Mouse (Mus musculus) intestine, postnatal 0 days (tissue): ENCODE results near the gene Atxn1. TPM values are rescaled to one million over a fixed set of nuclear protein-coding genes. Genes with fewer than 3 reads are reported as not detected.

Source experiments
- ATAC-seq: fragments of 200-750 bp; cut with Nextera tagmentation; 2 replicates; pipeline ENCODE4 v1.8.0; 2017; ENCODE audit warnings: mild to moderate bottlenecking, moderate TSS enrichment, moderate library complexity
- H3K27ac ChIP-seq: fragments of 300-500 bp; sonication (generic); 2 replicates; pipeline ENCODE4 v1.5.1; 2014; ENCODE audit warnings: mild to moderate bottlenecking, low read depth, low read length, moderate library complexity
- H3K27me3 ChIP-seq: fragments of 300-500 bp; sonication (generic); replicated peaks from 2 replicates; pipeline ENCODE4 v1.6.1; 2014; ENCODE audit warnings: low read length, mixed read lengths; ENCODE audit not compliant: control insufficient read depth, insufficient read depth
- H3K36me3 ChIP-seq: fragments of 300-500 bp; sonication (generic); 2 replicates; pipeline ENCODE4 v1.6.1; 2014; ENCODE audit warnings: mild to moderate bottlenecking, moderate library complexity; ENCODE audit not compliant: control insufficient read depth, insufficient read depth
- H3K4me1 ChIP-seq: fragments of 300-500 bp; sonication (generic); replicated peaks from 2 replicates; pipeline ENCODE4 v1.6.1; 2014; ENCODE audit warnings: antibody characterized with exemption, low read length, mixed read lengths; ENCODE audit not compliant: control insufficient read depth, insufficient read depth
- H3K4me2 ChIP-seq: fragments of 300-500 bp; sonication (generic); replicated peaks from 2 replicates; pipeline ENCODE4 v1.6.1; 2014; ENCODE audit warnings: low read depth, mild to moderate bottlenecking, moderate library complexity
- H3K4me3 ChIP-seq: fragments of 300-500 bp; sonication (generic); 2 replicates; pipeline ENCODE4 v1.5.1; 2014; ENCODE audit warnings: low read depth, low read length
- H3K9ac ChIP-seq: fragments of 300-500 bp; sonication (generic); 2 replicates; pipeline ENCODE4 v1.6.1; 2014; ENCODE audit warnings: mild to moderate bottlenecking, low read depth, low read length
- H3K9me3 ChIP-seq: fragments of 300-500 bp; sonication (generic); 2 replicates; pipeline ENCODE4 v1.6.1; 2016; ENCODE audit warnings: mixed run types; ENCODE audit not compliant: control insufficient read depth
- CTCF ChIP-seq: sonication (generic); IDR thresholded peaks from 2 replicates; pipeline ENCODE4 v1.5.1; 2016; ENCODE audit warnings: low read depth, mild to moderate bottlenecking, control low read depth, antibody characterized with exemption, moderate library complexity
- WGBS: fragments of 180-500 bp; shearing (Covaris S2); extraction: QIAGEN DNeasy Blood & Tissue Kit; methylation state at CpG from one replicate; pipeline ENCODE4 v1.1.7; 2014; 5-methylcytosine and 5-hydroxymethylcytosine counted together
- polyA plus RNA-seq: library from polyadenylated mRNA; unstranded; fragments of >200 nt; fragmentation: Nextera tagmentation; extraction: Ambion mirVana; gene quantifications from 2 replicates; pipeline ENCODE4 v1.2.1, GENCODE M21; 2015

Atxn1 gene
- polyA plus RNA-seq, 1 experiment from 2014 or later, result 6.1 TPM

DNA sequence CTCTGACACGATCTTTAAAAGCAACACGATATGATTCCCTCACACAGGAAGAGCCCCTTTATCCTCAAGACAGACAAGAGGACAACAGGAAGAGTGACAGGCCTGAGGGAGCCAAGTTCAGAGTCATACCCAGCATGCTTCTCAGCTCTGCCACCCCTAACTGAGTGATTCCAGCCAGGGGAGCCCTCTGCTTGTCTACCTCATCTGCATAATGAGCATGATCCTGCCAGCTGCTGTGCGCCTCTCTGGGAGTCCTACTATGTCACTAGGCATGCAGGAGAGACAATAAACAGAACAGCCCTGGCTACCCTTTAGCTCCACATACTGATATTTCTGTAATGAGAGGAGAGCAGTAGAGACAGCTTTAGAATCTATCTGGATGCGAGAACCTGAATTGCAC, 228.6 kb downstream of the Atxn1 start:
- ATAC-seq, result no peak
- peaks cover 3% of the 10 kb centered on the region; the same call in 1 of the 2 replicates for H3K36me3 ChIP-seq
- no peak overlapping the region for H3K9ac ChIP-seq
- no peaks in the 10 kb centered on the region for H3K27me3 ChIP-seq
- H3K4me1 ChIP-seq, result no peaks in the 10 kb centered on the region
- no peaks in the 10 kb centered on the region for H3K9me3 ChIP-seq
- H3K4me2 ChIP-seq, result no peak overlapping the region
- 79% methylated on average over 4 of the region's 4 CpGs for WGBS
- H3K27ac ChIP-seq, result no peak overlapping the region
- no peak overlapping the region for H3K4me3 ChIP-seq
- TF ChIP-seq CTCF, result no peak

DNA sequence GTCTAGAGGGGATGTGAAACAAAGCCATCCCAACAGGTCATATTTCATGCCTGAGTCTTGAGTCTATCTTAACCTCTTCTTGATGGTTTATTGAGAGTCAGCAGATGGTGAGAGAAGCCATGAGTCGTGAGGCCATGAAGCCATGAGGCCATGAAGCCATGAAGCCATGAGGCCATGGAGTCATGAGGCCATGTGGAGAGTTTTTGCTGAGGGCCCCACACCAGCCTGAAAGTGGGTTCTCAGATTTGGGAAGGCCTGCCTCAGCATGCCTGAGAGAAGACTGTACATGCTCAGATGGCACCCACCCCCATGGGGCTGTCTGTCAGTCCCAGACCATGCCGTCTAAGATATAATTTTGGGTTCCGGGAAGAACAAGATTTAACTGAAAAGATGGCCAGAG, 229.0 kb downstream of the Atxn1 start:
- TF ChIP-seq CTCF, result no peak
- Histone ChIP-seq H3K4me2 (no peak overlapping the region), H3K27ac (no peak overlapping the region), H3K9me3 (no peaks in the 10 kb centered on the region), H3K4me3 (no peak overlapping the region), H3K9ac (no peak overlapping the region), H3K36me3 (peaks cover 3% of the 10 kb centered on the region; the same call in 1 of the 2 replicates), H3K4me1 (no peaks in the 10 kb centered on the region), H3K27me3 (no peaks in the 10 kb centered on the region)
- ATAC-seq, result no peak
- 93% methylated on average over 3 of the region's 3 CpGs for WGBS

DNA sequence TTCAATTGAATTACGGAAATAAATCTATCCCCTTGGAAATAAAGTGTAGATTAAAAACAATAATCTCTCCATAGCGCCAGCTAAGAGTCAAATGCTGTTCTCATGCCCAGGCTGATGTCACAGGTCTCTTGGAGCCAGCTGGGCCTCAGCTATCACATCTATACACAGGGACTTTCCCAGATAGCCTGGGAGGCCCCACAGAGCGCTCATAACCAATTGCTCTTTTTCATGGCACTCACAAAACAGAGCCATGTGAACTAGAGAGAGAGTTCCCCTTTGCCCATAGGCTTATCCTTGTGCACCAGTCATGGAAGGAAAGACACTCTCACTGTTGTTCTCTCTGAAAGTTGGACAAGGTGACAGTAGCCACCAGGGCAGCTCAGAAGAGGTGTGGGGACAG, 230.3 kb downstream of the Atxn1 start:
- Histone ChIP-seq H3K27ac (no peak overlapping the region), H3K4me3 (no peak overlapping the region), H3K27me3 (no peaks in the 10 kb centered on the region), H3K36me3 (peaks cover 3% of the 10 kb centered on the region; the same call in 1 of the 2 replicates), H3K4me1 (no peaks in the 10 kb centered on the region), H3K9me3 (no peaks in the 10 kb centered on the region), H3K4me2 (no peak overlapping the region), H3K9ac (no peak overlapping the region)
- ATAC-seq, result no peak
- TF ChIP-seq CTCF, result no peak
- WGBS, result 80% methylated on average over 3 of the region's 3 CpGs

DNA sequence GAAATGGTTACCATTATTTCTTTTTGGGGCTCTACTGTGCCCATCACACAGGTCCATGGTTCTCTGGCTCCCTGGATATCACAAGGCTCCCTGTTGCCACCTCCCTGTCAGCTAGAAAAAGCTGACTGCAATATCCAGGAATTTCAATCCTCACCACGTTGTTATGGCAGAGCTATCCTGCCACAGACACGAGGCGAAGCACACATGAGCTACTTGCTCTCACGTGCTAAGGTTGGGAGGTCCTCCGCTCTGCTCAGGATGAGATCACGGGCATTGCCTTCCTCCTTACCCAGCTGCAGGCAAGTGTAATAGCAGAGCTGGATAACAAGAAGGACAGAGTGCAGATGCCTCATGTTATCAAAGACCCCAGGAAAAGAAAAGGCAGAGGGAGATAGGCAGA, 232.2 kb downstream of the Atxn1 start:
- Histone ChIP-seq H3K4me2 (no peak overlapping the region), H3K36me3 (peaks cover 3% of the 10 kb centered on the region; the same call in 1 of the 2 replicates), H3K27me3 (no peaks in the 10 kb centered on the region), H3K27ac (no peak overlapping the region), H3K9ac (no peak overlapping the region), H3K4me1 (no peaks in the 10 kb centered on the region), H3K4me3 (no peak overlapping the region), H3K9me3 (no peaks in the 10 kb centered on the region)
- ATAC-seq, result no peak
- TF ChIP-seq CTCF, result no peak
- 69% methylated on average over 6 of the region's 6 CpGs for WGBS

DNA sequence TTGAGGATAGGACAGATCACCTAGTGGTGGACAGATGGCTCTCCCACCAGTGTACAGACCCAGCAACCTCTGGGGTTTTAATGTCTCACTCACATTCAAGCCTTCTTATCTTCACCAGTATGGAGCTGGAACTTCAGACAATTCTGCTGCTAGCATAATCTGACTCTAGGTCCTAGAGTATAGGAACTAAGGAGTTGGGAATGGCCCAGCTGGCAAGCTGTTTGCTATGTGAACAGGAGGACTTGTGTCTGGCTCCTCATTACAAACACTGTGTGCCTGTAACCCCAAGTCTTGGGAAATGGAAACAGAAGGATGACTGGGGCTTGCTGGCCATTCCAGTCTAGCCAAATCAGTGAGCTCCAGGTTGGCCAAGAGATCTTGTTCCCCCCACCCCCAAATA, 237.9 kb downstream of the Atxn1 start:
- Histone ChIP-seq H3K9ac (no peak overlapping the region), H3K4me2 (no peak overlapping the region), H3K4me3 (no peak overlapping the region), H3K27me3 (no peaks in the 10 kb centered on the region), H3K27ac (no peak overlapping the region), H3K36me3 (no peaks in the 10 kb centered on the region; the same call in 1 of the 2 replicates), H3K4me1 (no peaks in the 10 kb centered on the region), H3K9me3 (no peaks in the 10 kb centered on the region)
- TF ChIP-seq CTCF, result no peak
- ATAC-seq, result no peak

DNA sequence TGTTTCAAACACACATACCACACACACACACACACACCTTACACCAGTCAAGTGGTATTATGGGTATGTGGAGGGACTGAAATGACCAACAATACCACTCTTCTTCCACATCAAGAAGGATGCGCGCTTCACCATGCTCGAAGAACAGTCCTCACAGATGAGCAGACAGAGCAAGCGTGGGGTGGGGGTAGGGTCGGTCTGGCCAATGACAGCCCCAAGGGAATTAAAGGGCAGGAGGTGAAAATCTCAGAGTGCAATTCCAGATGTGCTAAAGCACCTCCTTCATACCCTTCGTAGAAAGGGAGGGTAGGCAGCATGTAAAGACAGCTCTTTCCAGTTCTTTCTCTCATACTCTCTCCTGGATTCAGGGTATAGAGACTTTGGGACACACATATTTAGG, 238.6 kb downstream of the Atxn1 start:
- Histone ChIP-seq H3K4me3 (no peak overlapping the region), H3K9ac (no peak overlapping the region), H3K4me2 (no peak overlapping the region), H3K4me1 (no peaks in the 10 kb centered on the region), H3K27me3 (no peaks in the 10 kb centered on the region), H3K27ac (no peak overlapping the region), H3K36me3 (no peaks in the 10 kb centered on the region; the same call in 1 of the 2 replicates), H3K9me3 (no peaks in the 10 kb centered on the region)
- ATAC-seq, result no peak
- 84% methylated on average over 6 of the region's 6 CpGs for WGBS
- no peak for TF ChIP-seq CTCF

DNA sequence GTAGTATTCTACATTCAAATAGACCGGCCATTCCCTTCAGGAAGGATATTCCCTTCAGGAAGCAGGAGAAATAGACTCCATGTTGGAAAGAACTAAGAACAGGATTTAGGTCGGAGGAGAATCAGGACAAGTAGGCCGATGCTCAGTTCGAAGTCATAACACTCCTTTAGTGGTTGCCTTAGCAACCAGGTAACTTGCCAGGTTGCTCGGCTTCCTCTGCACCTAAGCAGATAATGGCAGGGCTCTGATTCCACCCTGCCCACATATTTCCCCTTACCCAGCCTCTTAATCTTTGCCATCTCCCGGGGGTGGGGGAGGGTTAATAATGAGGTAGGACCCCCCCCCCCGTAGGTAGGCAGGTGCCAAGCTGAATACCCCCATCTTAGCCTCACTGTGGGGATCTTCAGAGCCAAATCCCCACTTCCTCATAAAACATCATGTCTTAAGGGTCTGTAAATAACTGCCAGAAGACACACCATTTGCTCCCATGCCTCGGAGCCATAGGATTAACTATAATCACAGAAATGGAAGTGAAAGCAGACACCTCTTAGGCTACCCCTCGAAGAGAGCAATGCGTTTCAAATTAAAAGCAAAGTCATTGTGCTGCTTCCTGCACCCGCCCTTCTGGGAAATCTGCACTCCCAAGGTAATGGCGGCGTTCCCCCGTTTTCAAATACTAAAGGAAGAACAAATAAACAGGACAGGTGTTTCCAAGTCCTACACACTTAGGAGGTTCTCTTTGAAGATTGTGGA, 240.1 kb downstream of the Atxn1 start:
- Histone ChIP-seq H3K27me3 (no peaks in the 10 kb centered on the region), H3K36me3 (no peaks in the 10 kb centered on the region; the same call in 1 of the 2 replicates), H3K4me1 (no peaks in the 10 kb centered on the region), H3K9ac (no peak overlapping the region), H3K4me3 (no peak overlapping the region), H3K27ac (no peak overlapping the region), H3K4me2 (no peak overlapping the region), H3K9me3 (no peaks in the 10 kb centered on the region)
- 51% methylated on average over 14 of the region's 14 CpGs for WGBS
- ATAC-seq, result no peak
- no peak for TF ChIP-seq CTCF
